Mouse (Mus musculus) midbrain, embryonic 13.5 days (tissue): ENCODE data around the gene Irf2bpl. TPM values are rescaled to one million over a fixed set of nuclear protein-coding genes. Genes with fewer than 3 reads are reported as not detected.

Experiments
- ATAC-seq: fragments of 200-750 bp; cut with Nextera tagmentation; 2 replicates; pipeline ENCODE4 v1.8.0; 2017; ENCODE audit warnings: mild to moderate bottlenecking, moderate TSS enrichment, moderate library complexity
- H3K27ac ChIP-seq: fragments of 300-500 bp; sonication (generic); 2 replicates; pipeline ENCODE4 v1.5.1; 2015; ENCODE audit warnings: inconsistent platforms, mild to moderate bottlenecking, moderate library complexity
- H3K27me3 ChIP-seq: fragments of 300-500 bp; sonication (generic); 2 replicates; pipeline ENCODE4 v1.6.1; 2015; ENCODE audit warnings: mild to moderate bottlenecking, inconsistent platforms
- H3K36me3 ChIP-seq: fragments of 300-500 bp; sonication (generic); 2 replicates; pipeline ENCODE4 v1.6.1; 2015; ENCODE audit warnings: mild to moderate bottlenecking, inconsistent platforms
- H3K4me1 ChIP-seq: fragments of 300-500 bp; sonication (generic); replicated peaks from 2 replicates; pipeline ENCODE4 v1.6.1; 2015; ENCODE audit warnings: inconsistent platforms
- H3K4me2 ChIP-seq: fragments of 300-500 bp; sonication (generic); replicated peaks from 2 replicates; pipeline ENCODE4 v1.6.1; 2015; ENCODE audit warnings: moderate library complexity, mild to moderate bottlenecking, inconsistent platforms
- H3K4me3 ChIP-seq: fragments of 300-500 bp; sonication (generic); replicated peaks from 2 replicates; pipeline ENCODE4 v1.5.1; 2015; ENCODE audit warnings: mild to moderate bottlenecking, inconsistent platforms
- H3K9ac ChIP-seq: fragments of 300-500 bp; sonication (generic); replicated peaks from 2 replicates; pipeline ENCODE4 v1.6.1; 2015; ENCODE audit warnings: mild to moderate bottlenecking, inconsistent platforms
- H3K9me3 ChIP-seq: fragments of 300-500 bp; sonication (generic); 2 replicates; pipeline ENCODE4 v1.6.1; 2016; ENCODE audit warnings: mild to moderate bottlenecking, inconsistent platforms
- WGBS: fragments of 180-500 bp; shearing (Covaris S2); methylation state at CpG from one replicate; pipeline ENCODE4 v1.1.7; 2015; 5-methylcytosine and 5-hydroxymethylcytosine counted together
- polyA plus RNA-seq: library from polyadenylated mRNA; unstranded; fragments of >200 nt; fragmentation: Nextera tagmentation; extraction: Ambion mirVana; gene quantifications from 2 replicates; pipeline ENCODE4 v1.2.1, GENCODE M21; 2015

Irf2bpl gene
- 65.3 and 75.5 TPM in 2 replicates for polyA plus RNA-seq

- ATAC-seq = peak; percentile 87
- Histone ChIP-seq H3K4me2 (peak within 1 kb of the TSS; percentile 95), H3K27me3 (no peaks in the 10 kb centered on the region), H3K9me3 (no peaks in the 10 kb centered on the region), H3K4me3 (peak within 1 kb of the TSS; percentile 96), H3K9ac (peak within 1 kb of the TSS; percentile 100), H3K4me1 (peaks cover 65% of the 10 kb centered on the region), H3K36me3 (peaks cover 18% of the 10 kb centered on the region; the same call in 1 of the 2 replicates), H3K27ac (peak within 1 kb of the TSS; percentile 100)
- under 1% methylated on average over 71 of the region's 82 CpGs for WGBS
Measured at GRCm38 (mm10) chr12:86884197-86885058, at the start of gene Irf2bpl. Gene Irf2bpl (minus strand): TSS chr12:86884798.

DNA sequence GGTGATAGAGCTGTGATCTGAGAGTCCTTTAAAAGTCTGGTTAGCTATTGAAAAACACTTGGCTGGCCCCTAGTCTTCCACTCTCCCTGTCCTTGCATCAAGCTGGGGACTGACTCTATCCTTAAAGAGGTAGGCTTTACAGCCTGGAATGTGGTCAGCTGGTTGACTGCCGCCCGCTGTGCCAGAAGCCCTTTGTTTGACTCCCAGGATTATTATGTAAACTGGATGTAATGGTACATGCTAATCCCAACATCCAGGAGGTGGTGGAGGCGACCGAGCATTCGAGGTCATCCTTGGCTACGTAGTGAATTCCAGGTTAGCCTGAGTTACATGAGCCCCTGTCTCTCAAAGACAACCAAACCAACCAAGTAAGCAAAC, 48.0 kb upstream of the Irf2bpl start:
- 0 out of 2 replicates have a peak, but pooled peaks cover 7% of the 10 kb centered on the region for H3K27me3 ChIP-seq
- H3K9ac ChIP-seq = no peak overlapping the region
- H3K4me3 ChIP-seq = no peak overlapping the region
- H3K9me3 ChIP-seq = no peaks in the 10 kb centered on the region
- 0 out of 2 replicates have a peak, but pooled peaks have one; percentile 45 for ATAC-seq
- no peaks in the 10 kb centered on the region for H3K36me3 ChIP-seq
- H3K4me1 ChIP-seq = peaks cover 18% of the 10 kb centered on the region
- H3K27ac ChIP-seq = no peak overlapping the region
- H3K4me2 ChIP-seq = no peak overlapping the region
- 6% methylated on average over 6 of the region's 6 CpGs for WGBS

- Histone ChIP-seq H3K4me1 (peaks cover 18% of the 10 kb centered on the region), H3K4me3 (no peak overlapping the region), H3K36me3 (no peaks in the 10 kb centered on the region), H3K27ac (no peak overlapping the region), H3K9me3 (no peaks in the 10 kb centered on the region), H3K27me3 (0 out of 2 replicates have a peak, but pooled peaks cover 7% of the 10 kb centered on the region), H3K4me2 (no peak overlapping the region), H3K9ac (no peak overlapping the region)
- WGBS = 9% methylated on average over 7 of the region's 7 CpGs
- ATAC-seq = no peak
Measured at GRCm38 (mm10) chr12:86931919-86932574, 47.4 kb upstream of the Irf2bpl start.

GRCm38 (mm10) chr12:86930934-86931729, 46.5 kb upstream of the Irf2bpl start:
- no peak for ATAC-seq
- Histone ChIP-seq H3K36me3 (no peaks in the 10 kb centered on the region), H3K27me3 (0 out of 2 replicates have a peak, but pooled peaks cover 7% of the 10 kb centered on the region), H3K9ac (no peak overlapping the region), H3K4me1 (peaks cover 18% of the 10 kb centered on the region), H3K27ac (no peak overlapping the region), H3K9me3 (no peaks in the 10 kb centered on the region), H3K4me2 (no peak overlapping the region), H3K4me3 (no peak overlapping the region)
- 73% methylated on average over 6 of the region's 6 CpGs for WGBS

- no peaks in the 10 kb centered on the region for H3K9me3 ChIP-seq
- no peaks in the 10 kb centered on the region for H3K27me3 ChIP-seq
- H3K4me3 ChIP-seq = no peak overlapping the region
- no peak overlapping the region for H3K4me2 ChIP-seq
- 7% methylated on average over 5 of the region's 5 CpGs for WGBS
- H3K27ac ChIP-seq = peak overlapping the region; percentile 67; the same call in 1 of the 2 replicates
- no peak overlapping the region for H3K9ac ChIP-seq
- H3K4me1 ChIP-seq = peaks cover 28% of the 10 kb centered on the region
- ATAC-seq = peak; percentile 65
- no peaks in the 10 kb centered on the region for H3K36me3 ChIP-seq
Measured at GRCm38 (mm10) chr12:86923837-86924236, 39.2 kb upstream of the Irf2bpl start.

- H3K36me3 ChIP-seq = no peaks in the 10 kb centered on the region
- no peak overlapping the region for H3K9ac ChIP-seq
- peaks cover 60% of the 10 kb centered on the region for H3K4me1 ChIP-seq
- peak overlapping the region; percentile 91 for H3K27ac ChIP-seq
- H3K9me3 ChIP-seq = no peaks in the 10 kb centered on the region
- H3K4me3 ChIP-seq = no peak overlapping the region
- H3K27me3 ChIP-seq = no peaks in the 10 kb centered on the region; the same call in 1 of the 2 replicates
- no peak overlapping the region for H3K4me2 ChIP-seq
- 77% methylated on average over 17 of the region's 17 CpGs for WGBS
- no peak for ATAC-seq
Measured at GRCm38 (mm10) chr12:86918983-86919722, 34.6 kb upstream of the Irf2bpl start.

DNA sequence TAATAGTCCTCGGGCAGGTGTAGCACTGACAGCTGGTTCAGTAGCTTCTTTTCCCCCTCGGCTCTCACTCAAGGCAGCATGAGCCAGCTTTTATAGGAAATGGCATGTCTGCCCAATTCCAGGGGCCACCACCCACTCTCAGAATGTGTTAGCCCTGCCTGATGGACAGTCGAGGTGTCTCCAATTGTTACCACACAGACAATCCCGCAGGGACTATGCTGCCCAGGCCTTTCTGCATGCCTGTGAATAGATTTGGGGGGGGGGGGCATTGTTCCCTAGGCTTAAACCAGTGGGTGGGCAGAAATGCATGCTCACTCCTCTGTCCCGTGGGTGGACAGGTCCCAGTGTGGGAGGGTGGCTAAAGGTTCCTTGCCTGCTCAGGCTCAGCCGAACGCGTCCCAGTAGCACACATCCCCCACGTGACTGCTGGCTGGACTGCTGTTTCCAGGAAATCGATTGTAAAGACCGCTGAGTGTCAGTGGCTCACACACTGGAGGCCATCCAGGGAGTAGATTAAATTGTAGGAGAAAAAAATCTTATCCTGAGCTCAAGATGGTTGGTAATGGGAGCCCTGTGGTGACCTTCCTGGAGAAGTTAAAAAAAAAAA, 33.9 kb upstream of the Irf2bpl start:
- Histone ChIP-seq H3K27ac (peak overlapping the region; percentile 91), H3K4me1 (peaks cover 55% of the 10 kb centered on the region), H3K9me3 (no peaks in the 10 kb centered on the region), H3K36me3 (no peaks in the 10 kb centered on the region), H3K4me3 (no peak overlapping the region), H3K4me2 (peak overlapping the region; percentile 15; the same call in 1 of the 2 replicates), H3K27me3 (peaks cover 6% of the 10 kb centered on the region), H3K9ac (peak overlapping the region; percentile 42)
- WGBS = 10% methylated on average over 11 of the region's 11 CpGs
- ATAC-seq = peak; percentile 57

GRCm38 (mm10) chr12:86916796-86917573, 32.4 kb upstream of the Irf2bpl start:
- Histone ChIP-seq H3K4me2 (no peak overlapping the region), H3K27ac (peak overlapping the region; percentile 91), H3K9ac (no peak overlapping the region), H3K4me3 (no peak overlapping the region), H3K36me3 (no peaks in the 10 kb centered on the region), H3K4me1 (peaks cover 53% of the 10 kb centered on the region), H3K27me3 (peaks cover 8% of the 10 kb centered on the region), H3K9me3 (no peaks in the 10 kb centered on the region)
- 82% methylated on average over 7 of the region's 7 CpGs for WGBS
- no peak for ATAC-seq

- WGBS = 75% methylated on average over 7 of the region's 7 CpGs
- Histone ChIP-seq H3K27ac (no peak overlapping the region), H3K4me1 (peaks cover 65% of the 10 kb centered on the region), H3K9me3 (no peaks in the 10 kb centered on the region), H3K36me3 (no peaks in the 10 kb centered on the region), H3K9ac (no peak overlapping the region), H3K4me3 (no peak overlapping the region), H3K4me2 (no peak overlapping the region), H3K27me3 (peaks cover 8% of the 10 kb centered on the region)
- no peak for ATAC-seq
Measured at GRCm38 (mm10) chr12:86915617-86916016, 31.0 kb upstream of the Irf2bpl start.

GRCm38 (mm10) chr12:86914756-86915155, 30.2 kb upstream of the Irf2bpl start:
- no peak for ATAC-seq
- Histone ChIP-seq H3K9me3 (no peaks in the 10 kb centered on the region), H3K9ac (0 out of 2 replicates have a peak overlapping the region, but pooled peaks have one; percentile 14), H3K4me1 (peaks cover 69% of the 10 kb centered on the region), H3K27ac (no peak overlapping the region), H3K4me3 (no peak overlapping the region), H3K4me2 (no peak overlapping the region), H3K36me3 (no peaks in the 10 kb centered on the region), H3K27me3 (peaks cover 8% of the 10 kb centered on the region)
- WGBS = 69% methylated on average over 6 of the region's 6 CpGs
